Mouse (Mus musculus) T-helper 1 cell (primary cell): Measurements from ENCODE around the gene Atrn.

Source experiments
- in situ Hi-C: fragments of 300-600 bp; cut with MboI, MseI; formaldehyde crosslinking; loops from one replicate; pipeline ENCODE4 v1.15.1; 2025; ENCODE audit warnings: high pct_unique_total_duplicates

Gene Atrn

GRCm38 (mm10) chr2:130905751-130906583 is at the start of gene Atrn, which contains the start of gene 4930402H24Rik:
Gene Atrn (plus strand): TSS chr2:130906495.
Gene 4930402H24Rik (minus strand): TSS chr2:130906406.
- in situ Hi-C loops = no loop called here

- in situ Hi-C loops = no loop called here
These were observed 44.2 kb upstream of the Atrn start for GRCm38 (mm10) chr2:130862091-130862490.

- in situ Hi-C loops = no loop called here
These were observed 35.4 kb upstream of the Atrn start for GRCm38 (mm10) chr2:130870916-130871315.

GRCm38 (mm10) chr2:130877376-130877775 is 28.9 kb upstream of the Atrn start:
- in situ Hi-C loops = no loop called here

GRCm38 (mm10) chr2:130886983-130887382 is 19.3 kb upstream of the Atrn start:
- in situ Hi-C loops = loop anchor here (5.0 kb wide), 1 partner anchor 1530 kb away; no protein-coding TSS in a partner anchor

- in situ Hi-C loops = loop anchor here (5.0 kb wide), 1 partner anchor 1530 kb away; no protein-coding TSS in a partner anchor
These were observed 18.8 kb upstream of the Atrn start for GRCm38 (mm10) chr2:130887456-130887855.

- in situ Hi-C loops = no loop called here
These were observed 9.4 kb upstream of the Atrn start for GRCm38 (mm10) chr2:130896944-130897343.

- in situ Hi-C loops = no loop called here
These were observed 8.4 kb upstream of the Atrn start for GRCm38 (mm10) chr2:130897856-130898255.

- in situ Hi-C loops = no loop called here
These were observed 7.5 kb upstream of the Atrn start for GRCm38 (mm10) chr2:130898783-130899182.

GRCm38 (mm10) chr2:130906584-130907315 is 455 bp downstream of the Atrn start:
- in situ Hi-C loops = no loop called here

GRCm38 (mm10) chr2:130911691-130912090 is 5.4 kb downstream of the Atrn start:
- in situ Hi-C loops = no loop called here

GRCm38 (mm10) chr2:130914873-130915272 is 8.6 kb downstream of the Atrn start:
- in situ Hi-C loops = no loop called here

GRCm38 (mm10) chr2:130916521-130917147 is 10.3 kb downstream of the Atrn start:
- in situ Hi-C loops = no loop called here

GRCm38 (mm10) chr2:130917686-130918085 is 11.4 kb downstream of the Atrn start:
- in situ Hi-C loops = no loop called here

GRCm38 (mm10) chr2:130919062-130919593 is 12.8 kb downstream of the Atrn start:
- in situ Hi-C loops = no loop called here

GRCm38 (mm10) chr2:130924950-130925349 is 18.7 kb downstream of the Atrn start:
- in situ Hi-C loops = no loop called here

GRCm38 (mm10) chr2:130928031-130928430 is 21.7 kb downstream of the Atrn start:
- in situ Hi-C loops = no loop called here

- in situ Hi-C loops = no loop called here
These were observed 22.2 kb downstream of the Atrn start for GRCm38 (mm10) chr2:130928530-130928929.

GRCm38 (mm10) chr2:130929994-130930393 is 23.7 kb downstream of the Atrn start:
- in situ Hi-C loops = no loop called here

- in situ Hi-C loops = no loop called here
These were observed 26.6 kb downstream of the Atrn start for GRCm38 (mm10) chr2:130932865-130933264.

- in situ Hi-C loops = no loop called here
These were observed 43.5 kb downstream of the Atrn start for GRCm38 (mm10) chr2:130949781-130950180.

GRCm38 (mm10) chr2:130950548-130950947 is 44.3 kb downstream of the Atrn start:
- in situ Hi-C loops = no loop called here
